Mouse (Mus musculus): ENCODE measurements around the gene Axin2. TPM values are rescaled to one million over a fixed set of nuclear protein-coding genes. Genes with fewer than 3 reads are reported as not detected.

The Axin2 gene
- total and polyA plus RNA-seq, 3 experiments = 14.2 to 29.9 (median 16.6) TPM

DNA sequence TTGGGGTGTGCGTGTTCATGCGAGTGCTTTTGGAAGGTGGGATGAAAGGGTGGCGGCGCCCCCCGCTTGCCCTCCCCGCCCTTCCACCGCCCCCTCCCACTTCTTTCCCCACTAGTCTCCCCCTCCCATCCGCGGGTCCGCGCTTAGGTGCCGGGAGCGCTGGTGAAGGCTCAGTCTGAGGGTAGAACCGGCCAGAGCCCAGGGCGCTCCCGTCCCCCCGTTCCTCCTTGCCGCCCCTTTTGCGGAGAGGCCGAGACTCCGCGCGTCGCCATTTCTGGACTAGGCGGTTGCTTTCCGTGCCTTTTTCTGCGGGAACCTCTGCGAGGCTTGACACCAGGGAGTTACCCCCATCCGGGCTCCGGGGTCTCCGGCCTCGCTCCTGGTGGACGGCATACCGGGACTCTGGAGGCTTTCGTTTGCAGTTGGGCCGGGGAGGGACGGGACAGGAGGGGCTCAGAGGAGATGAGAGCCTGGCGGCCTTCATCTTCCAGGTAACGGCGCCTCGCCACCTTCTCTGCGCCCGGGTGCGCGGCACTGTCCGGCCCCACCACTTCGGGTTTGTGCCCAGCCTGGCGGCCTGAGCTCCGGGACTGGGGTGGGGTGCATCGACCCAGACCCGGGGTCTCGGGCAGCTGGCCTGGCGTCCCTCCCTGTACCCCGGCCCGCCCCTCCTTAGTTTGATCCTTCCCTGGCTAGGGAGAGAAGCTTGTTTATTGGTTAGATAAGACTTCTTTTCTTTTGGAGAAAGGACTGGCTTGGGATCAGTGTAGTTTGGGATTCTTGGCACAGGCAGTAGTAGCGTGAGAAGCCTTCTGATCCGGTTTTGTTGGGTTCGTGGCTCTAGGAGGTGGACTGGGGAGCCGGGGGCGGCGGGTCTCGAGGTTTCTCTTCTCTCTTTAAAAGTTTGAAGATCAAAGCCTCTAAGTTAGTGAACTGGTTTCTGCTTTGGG is 1.6 kb downstream of the Axin2 start:
- Histone ChIP-seq H3K4me3 (replicated peaks in 1 of 3; ENCODE audit: low read depth in 2 of 3, low read length in 2 of 3, poor library complexity in 1 of 3) (peak overlapping the region; percentile 79 to 96 (median 80)), H3K36me3 (replicated peaks in 1 of 2; ENCODE audit: control insufficient read depth in 1 of 2, insufficient read depth in 1 of 2, low read length in 1 of 2) (peaks cover 0 to 26% of the 10 kb centered on the region in 2 experiments), H3K27ac (ENCODE audit: insufficient read depth, low read depth) (no peak overlapping the region), H3K4me1 (ENCODE audit: control insufficient read depth in 1 of 2, insufficient read depth in 2 of 2) (peaks cover 14 to 61% of the 10 kb centered on the region in 2 experiments), H3K79me2 (replicated peaks; ENCODE audit: control insufficient read depth, extremely low read depth, insufficient read depth, poor library complexity, severe bottlenecking) (peaks cover 19% of the 10 kb centered on the region), H3K4me2 (ENCODE audit: insufficient read depth, low read depth, poor library complexity, severe bottlenecking) (peak overlapping the region; percentile 75), H3K9ac (ENCODE audit: insufficient read depth, low read depth) (peak overlapping the region; percentile 67), H3K9me3 (replicated peaks; ENCODE audit: low read length) (peaks cover 5% of the 10 kb centered on the region), H3K27me3 (replicated peaks) (no peaks in the 10 kb centered on the region)
- TF ChIP-seq UBTF (IDR thresholded peaks at IDR 0.05; ENCODE audit: low read depth, low read length) (peak; percentile 91; the same call in 1 of the 2 replicates), ELF1 (IDR thresholded peaks at IDR 0.05; ENCODE audit: low read depth, low read length) (0 out of 2 replicates have a peak, but pooled peaks have one; percentile 5), EP300 (IDR thresholded peaks at IDR 0.05; ENCODE audit: low read length) (no peak)
- dilution Hi-C loops (cut with MboI; ENCODE audit: extremely low pct_ligation_motif_present, extremely low pct_unique_long_range_greater_than_20kb, low sequenced_read_pairs) (no loop called here), in situ Hi-C loops (cut with MboI; ENCODE audit: low pct_ligation_motif_present, low pct_unique_long_range_greater_than_20kb, low sequenced_read_pairs) (loop anchor here (10.0 kb wide), 1 partner anchor 467 kb away; no protein-coding TSS in a partner anchor)
- no peak for DNase-seq (ENCODE audit: extremely low read depth)

DNA sequence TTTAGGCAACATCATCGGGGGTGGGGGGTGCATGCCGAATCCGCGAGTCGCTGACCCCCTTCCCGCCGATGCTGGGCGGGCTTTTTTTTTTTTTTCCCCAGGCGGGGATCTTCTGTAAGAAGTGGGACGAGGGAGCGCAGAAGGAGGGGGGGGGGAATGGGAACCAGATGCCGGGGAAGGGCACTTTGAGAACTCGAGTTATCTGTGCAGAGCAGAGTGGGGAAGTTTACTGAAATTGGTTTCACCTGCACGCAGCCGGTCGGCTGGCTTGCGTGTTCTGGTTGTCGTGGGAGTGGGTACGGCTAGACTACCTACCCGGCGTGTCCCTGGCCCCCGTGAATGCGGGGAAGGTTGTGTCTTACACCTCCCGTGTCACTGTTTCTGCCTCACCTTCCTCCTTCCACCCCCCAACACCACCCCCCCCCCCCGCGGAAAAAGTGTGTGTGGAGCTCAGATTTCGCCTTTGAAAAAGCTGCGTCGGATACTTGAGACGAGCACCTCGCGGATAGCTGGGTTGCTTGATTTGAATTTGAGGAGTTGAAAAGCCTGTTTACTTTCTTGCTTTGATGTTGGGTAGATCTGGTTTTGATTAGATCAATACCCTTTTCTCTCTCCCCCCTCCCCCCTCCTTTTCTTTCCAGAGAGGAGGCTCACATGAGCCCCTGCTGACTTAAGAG is 2.5 kb downstream of the Axin2 start:
- peak overlapping the region; percentile 67 for H3K9ac ChIP-seq (ENCODE audit: insufficient read depth, low read depth)
- no peak overlapping the region for H3K27ac ChIP-seq (ENCODE audit: insufficient read depth, low read depth)
- in situ Hi-C loops (cut with MboI; ENCODE audit: low pct_ligation_motif_present, low pct_unique_long_range_greater_than_20kb, low sequenced_read_pairs) = loop anchor here (10.0 kb wide), 1 partner anchor 468 kb away; no protein-coding TSS in a partner anchor
- peak overlapping the region; percentile 75 for H3K4me2 ChIP-seq (ENCODE audit: insufficient read depth, low read depth, poor library complexity, severe bottlenecking)
- no peak for TF ChIP-seq NRF1 (IDR thresholded peaks at IDR 0.05; ENCODE audit: low read depth, low read length)
- TF ChIP-seq CHD2 (IDR thresholded peaks at IDR 0.05; ENCODE audit: low read length) = no peak
- peak; percentile 58 for TF ChIP-seq ZNF384 (IDR thresholded peaks at IDR 0.05; ENCODE audit: low read depth, low read length)
- no peak for TF ChIP-seq ZKSCAN1 (IDR thresholded peaks at IDR 0.05; ENCODE audit: borderline replicate concordance, low read depth, low read length)
- 0 out of 2 replicates have a peak, but pooled peaks have one; percentile 43 for TF ChIP-seq MXI1 (IDR thresholded peaks at IDR 0.05; ENCODE audit: low read depth, low read length)
- TF ChIP-seq BHLHE40 (IDR thresholded peaks at IDR 0.05; ENCODE audit: low read depth, low read length) = 0 out of 2 replicates have a peak, but pooled peaks have one; percentile 15
- TF ChIP-seq RAD21 (IDR thresholded peaks at IDR 0.05; ENCODE audit: low read depth, low read length) = no peak
- 0 out of 2 replicates have a peak, but pooled peaks have one; percentile 4 for TF ChIP-seq MAZ (IDR thresholded peaks at IDR 0.05; ENCODE audit: low read depth, low read length)
- no peak for TF ChIP-seq ETS1 (conservative IDR thresholded peaks at IDR 0.05; ENCODE audit: low read depth, low read length)
- TF ChIP-seq SIN3A (IDR thresholded peaks at IDR 0.05; ENCODE audit: low read length) = peak; percentile 60; the same call in 1 of the 2 replicates
- dilution Hi-C loops (cut with MboI; ENCODE audit: extremely low pct_ligation_motif_present, extremely low pct_unique_long_range_greater_than_20kb, low sequenced_read_pairs) = no loop called here
- peaks cover 22% of the 10 kb centered on the region for H3K79me2 ChIP-seq (replicated peaks; ENCODE audit: control insufficient read depth, extremely low read depth, insufficient read depth, poor library complexity, severe bottlenecking)
- H3K4me1 ChIP-seq (ENCODE audit: control insufficient read depth in 1 of 2, insufficient read depth in 2 of 2) = peaks cover 19 to 64% of the 10 kb centered on the region in 2 experiments
- peak overlapping the region; percentile 79 to 96 (median 80) for H3K4me3 ChIP-seq (replicated peaks in 1 of 3; ENCODE audit: low read depth in 2 of 3, low read length in 2 of 3, poor library complexity in 1 of 3)
- H3K27me3 ChIP-seq (replicated peaks) = no peaks in the 10 kb centered on the region
- no peaks in the 10 kb centered on the region for H3K9me3 ChIP-seq (replicated peaks; ENCODE audit: low read length)
- H3K36me3 ChIP-seq (replicated peaks in 1 of 2; ENCODE audit: control insufficient read depth in 1 of 2, insufficient read depth in 1 of 2, low read length in 1 of 2) = peaks cover 0 to 34% of the 10 kb centered on the region in 2 experiments
- no peak for DNase-seq (ENCODE audit: extremely low read depth)
